Mouse (Mus musculus) urinary bladder, postnatal 14 days (tissue): ENCODE measurements at regions not wholly inside any gene's neighbourhood (a gene's known extent, or its start where the extent isn't known, plus 50 kb on each side); places are given as distances from the start of the nearest gene placed in this dataset.

Experiments
- DNase-seq: peaks from one replicate; pipeline ENCODE4 v3.0.0; 2021; ENCODE audit warnings: low spot score

GRCm38 (mm10) chr1:181299826-181300225 lies 52.6 kb upstream of the Cnih3 start:
- DNase-seq, result no peak

DNA sequence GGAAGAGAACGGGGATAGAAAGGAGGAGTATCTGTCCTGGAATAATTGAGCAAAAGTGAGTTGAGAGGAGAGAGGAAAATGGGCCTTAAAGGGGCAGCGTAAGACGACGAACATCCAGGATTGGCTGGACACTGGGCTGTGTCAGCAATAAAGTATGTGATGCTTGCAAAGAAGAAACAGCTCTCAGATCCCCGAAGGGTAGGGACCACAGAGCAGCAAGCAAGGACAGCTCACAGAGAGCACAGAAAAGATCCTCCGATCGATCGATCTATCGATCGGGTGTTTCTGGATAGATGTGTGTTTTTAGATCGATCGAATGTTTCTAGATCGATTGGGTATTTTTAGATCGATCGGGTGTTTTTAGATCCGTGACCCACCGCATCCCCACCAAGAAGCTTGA lies 50.3 kb upstream of the Cnih3 start:
- no peak for DNase-seq
